Mouse (Mus musculus) heart, adult 11 months (tissue): ENCODE data around the gene Atp5d.

Experiments used
- DNase-seq: peaks from one replicate; pipeline ENCODE4 v3.0.0; 2022

Gene Atp5d

GRCm38 (mm10) chr10:80141786-80142529 is 3.5 kb downstream of the Atp5d start:
- DNase-seq = peak; percentile 99

- DNase-seq = no peak
Measured at GRCm38 (mm10) chr10:80142530-80142925, 4.1 kb downstream of the Atp5d start.

DNA sequence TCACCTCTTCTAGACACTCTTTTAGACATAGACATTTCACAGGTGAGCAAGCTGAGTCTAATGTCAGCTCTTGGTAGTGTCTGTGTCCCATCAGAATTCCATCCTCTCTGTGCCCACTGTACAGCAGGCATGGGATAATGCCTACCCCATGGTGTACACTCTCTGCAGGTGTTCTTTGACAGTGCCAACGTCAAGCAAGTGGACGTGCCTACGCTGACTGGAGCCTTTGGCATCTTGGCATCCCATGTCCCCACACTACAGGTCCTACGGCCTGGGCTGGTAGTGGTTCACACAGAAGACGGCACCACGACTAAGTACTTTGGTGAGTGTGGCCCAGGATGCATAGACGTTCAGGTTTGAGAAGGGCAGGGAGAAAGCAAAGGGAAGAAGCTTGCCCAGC is 5.2 kb downstream of the Atp5d start:
- DNase-seq = peak; percentile 96

GRCm38 (mm10) chr10:80144159-80144558 is 5.7 kb downstream of the Atp5d start:
- peak; percentile 94 for DNase-seq

DNA sequence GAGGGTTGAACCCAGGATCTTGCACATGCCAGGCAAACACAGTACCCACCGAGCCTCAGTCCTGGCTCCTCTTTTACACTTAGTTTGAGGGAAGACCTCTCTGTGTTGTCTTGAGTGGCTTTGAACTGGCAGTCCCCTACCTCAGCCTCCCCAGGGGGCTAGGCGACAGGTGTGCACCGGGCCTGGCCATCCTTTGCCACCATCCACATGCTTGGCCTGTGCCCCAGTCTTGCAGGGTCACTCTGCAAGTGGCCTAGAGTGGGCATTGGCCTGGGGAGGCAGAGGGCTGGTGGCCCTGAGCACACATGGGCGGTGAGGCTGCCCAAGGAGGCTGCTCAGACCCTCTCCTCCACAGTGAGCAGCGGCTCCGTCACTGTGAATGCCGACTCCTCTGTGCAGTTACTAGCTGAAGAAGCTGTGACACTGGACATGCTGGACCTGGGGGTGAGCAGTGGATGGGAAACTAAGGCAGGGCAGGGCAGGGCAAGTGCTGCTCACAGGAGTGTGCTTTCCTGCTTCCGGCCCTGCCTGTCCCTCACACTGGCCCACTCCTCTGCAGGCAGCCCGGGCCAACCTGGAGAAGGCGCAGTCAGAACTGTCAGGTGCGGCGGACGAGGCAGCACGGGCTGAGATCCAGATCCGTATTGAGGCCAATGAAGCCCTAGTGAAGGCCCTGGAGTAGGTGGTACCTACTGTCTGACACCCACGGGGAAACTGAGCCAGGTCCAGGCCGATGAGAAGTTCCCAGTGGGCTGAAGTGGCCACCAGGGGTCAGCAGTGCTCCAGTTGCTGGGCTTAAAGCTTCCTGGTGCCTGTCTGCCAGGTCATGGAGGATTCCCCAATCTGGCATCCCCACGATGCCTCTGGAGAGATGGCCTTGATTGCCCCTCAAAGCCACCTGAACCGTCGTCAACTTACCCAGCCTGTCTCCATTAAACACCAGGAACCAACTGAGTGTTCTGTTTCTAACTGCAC is 6.7 kb downstream of the Atp5d start:
- peak; percentile 98 for DNase-seq

- DNase-seq = peak; percentile 98
Measured at GRCm38 (mm10) chr10:80145896-80146295, 7.5 kb downstream of the Atp5d start.

- peak; percentile 98 for DNase-seq
Measured at GRCm38 (mm10) chr10:80146568-80147011, 8.2 kb downstream of the Atp5d start.

- DNase-seq = peak; percentile 97
Measured at GRCm38 (mm10) chr10:80147146-80147718, 8.8 kb downstream of the Atp5d start.

DNA sequence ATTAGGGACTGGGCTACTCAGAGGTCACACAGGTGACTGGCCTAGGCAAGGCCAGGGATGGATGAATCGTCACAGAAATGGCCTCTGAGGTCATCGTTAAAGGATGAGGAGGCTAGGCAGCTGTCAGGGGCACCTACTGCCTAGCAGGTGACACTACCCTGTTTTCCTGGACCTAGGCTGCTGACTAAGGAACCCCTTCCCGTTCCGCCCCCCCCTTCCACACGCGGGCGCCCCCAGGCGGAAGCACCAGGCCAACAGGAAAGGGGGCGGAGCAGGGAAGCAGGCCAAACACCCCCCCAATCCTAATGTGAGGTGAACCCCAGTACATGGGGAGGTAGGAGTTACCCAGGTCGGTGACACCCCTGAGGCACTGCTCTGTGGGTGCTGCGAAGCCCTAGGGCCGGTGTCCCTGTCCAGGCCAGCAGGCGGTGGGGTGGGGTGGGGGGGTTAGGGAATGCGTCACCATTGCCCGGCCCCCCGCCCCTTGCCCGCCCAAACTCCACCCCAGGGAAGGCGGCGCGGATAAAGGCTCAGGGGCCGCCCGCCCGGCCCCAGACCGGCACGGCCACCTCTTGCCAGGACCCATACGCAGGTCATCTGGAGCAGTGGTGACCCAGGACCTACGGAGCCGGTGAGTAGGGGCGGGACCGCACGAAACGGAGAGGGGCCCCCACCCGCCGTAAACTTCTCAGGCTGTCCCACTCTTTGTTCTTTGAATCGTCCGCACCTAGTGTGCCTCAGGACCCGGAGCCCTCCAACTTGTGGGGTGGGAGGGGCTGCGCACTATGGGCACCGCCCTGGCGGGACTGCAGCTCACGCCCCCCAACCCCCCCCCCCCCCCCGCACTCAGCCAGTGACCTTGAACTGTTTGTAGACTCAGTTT is 9.5 kb downstream of the Atp5d start, which contains the start of gene Midn:
Midn (plus strand) TSS at position 554 of the 883 bp plus-strand sequence.
- peak; percentile 100 for DNase-seq

GRCm38 (mm10) chr10:80148610-80149290 is 10.3 kb downstream of the Atp5d start:
- DNase-seq = peak; percentile 100

- peak; percentile 100 for DNase-seq
Measured at GRCm38 (mm10) chr10:80149291-80150225, 11.1 kb downstream of the Atp5d start.

- DNase-seq = peak; percentile 98
Measured at GRCm38 (mm10) chr10:80150226-80151210, 12.1 kb downstream of the Atp5d start.

DNA sequence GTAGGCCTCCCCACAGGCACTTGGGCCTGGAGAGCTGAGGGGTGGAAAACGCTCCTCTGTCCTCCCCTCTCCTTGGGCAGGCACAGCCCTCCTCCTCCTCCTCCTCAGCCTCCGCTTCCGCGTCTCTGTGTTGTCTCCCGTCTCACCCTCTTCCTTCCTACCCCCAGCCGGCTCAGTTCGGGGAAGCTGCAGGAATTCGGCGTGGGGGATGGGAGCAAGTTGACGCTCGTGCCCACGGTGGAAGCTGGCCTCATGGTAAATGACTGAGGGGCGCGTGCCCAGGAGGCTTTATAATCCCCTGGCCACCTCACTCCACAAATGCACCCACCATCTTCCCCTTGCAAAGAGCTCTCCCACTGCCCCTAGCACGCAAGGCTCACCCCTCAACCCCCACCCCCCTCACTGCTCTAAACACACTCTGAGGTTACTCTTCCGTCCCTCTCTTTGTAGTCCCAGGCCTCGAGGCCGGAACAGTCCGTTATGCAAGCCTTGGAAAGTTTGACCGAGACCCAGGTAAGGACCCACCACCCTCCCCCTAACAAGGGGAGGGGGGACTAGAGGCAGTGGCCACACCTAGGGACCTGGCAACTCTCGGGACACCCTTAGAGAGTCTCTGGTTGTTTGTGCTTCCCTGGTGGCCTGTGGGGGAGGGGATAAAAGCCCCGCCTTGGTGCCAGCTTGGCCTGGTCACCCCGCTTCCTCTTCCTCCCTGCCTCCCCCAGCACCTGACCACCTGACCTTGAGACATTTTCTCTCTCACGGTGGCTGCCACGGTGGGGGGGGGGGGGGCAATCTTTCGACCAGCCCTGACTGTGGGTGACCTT is 13.0 kb downstream of the Atp5d start:
- DNase-seq = peak; percentile 99

GRCm38 (mm10) chr10:80152071-80152872 is 13.8 kb downstream of the Atp5d start:
- peak; percentile 98 for DNase-seq

DNA sequence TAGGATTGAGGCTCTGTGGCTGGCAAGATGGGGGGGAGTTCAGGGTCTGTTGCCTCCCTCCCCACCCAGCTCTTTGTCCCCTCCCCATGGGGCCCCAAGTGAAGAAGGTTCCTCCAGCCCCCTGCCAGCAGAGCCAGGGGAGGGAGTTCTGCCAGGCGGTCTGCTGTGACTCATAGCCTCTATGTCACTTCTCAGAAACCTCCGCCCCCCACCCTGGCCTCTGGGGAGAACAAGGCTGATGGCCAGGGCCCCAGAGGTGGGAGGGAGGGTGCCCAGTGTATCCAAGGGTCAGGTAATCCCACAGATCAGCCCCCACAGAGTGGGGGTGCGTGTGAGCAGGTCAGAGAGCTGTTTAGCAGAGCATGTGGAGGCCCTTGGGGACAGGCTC is 14.4 kb downstream of the Atp5d start:
- peak; percentile 97 for DNase-seq

DNA sequence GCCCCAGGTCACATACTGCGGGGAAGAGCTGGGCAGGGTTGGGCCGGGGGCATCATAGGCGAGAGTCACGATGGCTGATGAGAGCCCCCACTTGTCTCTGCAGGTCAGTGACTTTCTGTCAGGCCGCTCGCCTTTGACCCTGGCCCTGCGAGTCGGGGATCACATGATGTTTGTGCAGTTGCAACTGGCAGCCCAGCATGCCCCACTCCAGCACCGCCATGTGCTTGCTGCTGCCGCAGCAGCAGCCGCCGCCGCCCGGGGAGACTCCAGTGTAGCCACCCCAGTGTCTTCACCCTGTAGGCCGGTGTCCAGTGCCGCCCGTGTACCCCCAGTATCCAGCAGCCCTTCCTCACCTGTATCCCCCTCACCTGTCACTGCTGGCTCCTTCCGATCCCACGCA is 15.3 kb downstream of the Atp5d start:
- peak; percentile 94 for DNase-seq

- no peak for DNase-seq
Measured at GRCm38 (mm10) chr10:80154384-80154783, 16.0 kb downstream of the Atp5d start.
